Mouse (Mus musculus) limb, embryonic 14.5 days (tissue): Measurements from ENCODE around the gene Igf1r. TPM values are rescaled to one million over a fixed set of nuclear protein-coding genes. Genes with fewer than 3 reads are reported as not detected.

Source experiments
- ATAC-seq: fragments of 200-750 bp; cut with Nextera tagmentation; 2 replicates; pipeline ENCODE4 v1.8.0; 2017; ENCODE audit warnings: low read depth, moderate number of reproducible peaks, moderate TSS enrichment; ENCODE audit not compliant: low FRiP score
- DNase-seq: peaks from one replicate; pipeline ENCODE4 v3.0.0-alpha.2; 2015; ENCODE audit warnings: low spot score
- H3K27ac ChIP-seq: fragments of 300-500 bp; sonication (generic); replicated peaks from 2 replicates; pipeline ENCODE4 v1.5.1; 2014; ENCODE audit warnings: low read depth, mild to moderate bottlenecking, low read length, moderate library complexity, mixed read lengths
- H3K27me3 ChIP-seq: fragments of 300-500 bp; sonication (generic); 2 replicates; pipeline ENCODE4 v1.6.1; 2014; ENCODE audit warnings: low read length, mixed read lengths; ENCODE audit not compliant: control insufficient read depth, insufficient read depth
- H3K36me3 ChIP-seq: fragments of 300-500 bp; sonication (generic); 2 replicates; pipeline ENCODE4 v1.6.1; 2014; ENCODE audit warnings: mild to moderate bottlenecking, low read length, moderate library complexity, mixed read lengths; ENCODE audit not compliant: control insufficient read depth, insufficient read depth
- H3K4me1 ChIP-seq: fragments of 300-500 bp; sonication (generic); 2 replicates; pipeline ENCODE4 v1.6.1; 2014; ENCODE audit warnings: antibody characterized with exemption, low read length, mixed read lengths; ENCODE audit not compliant: control insufficient read depth, insufficient read depth
- H3K4me2 ChIP-seq: fragments of 300-500 bp; sonication (generic); replicated peaks from 2 replicates; pipeline ENCODE4 v1.6.1; 2014; ENCODE audit warnings: low read depth, mild to moderate bottlenecking, low read length, moderate library complexity; ENCODE audit not compliant: severe bottlenecking
- H3K4me3 ChIP-seq: fragments of 300-500 bp; sonication (generic); replicated peaks from 2 replicates; pipeline ENCODE4 v1.5.1; 2014; ENCODE audit warnings: low read length
- H3K9ac ChIP-seq: fragments of 300-500 bp; sonication (generic); 2 replicates; pipeline ENCODE4 v1.6.1; 2014; ENCODE audit warnings: mild to moderate bottlenecking, low read depth, low read length, moderate library complexity; ENCODE audit not compliant: severe bottlenecking
- H3K9me3 ChIP-seq: fragments of 300-500 bp; sonication (generic); 2 replicates; pipeline ENCODE4 v1.6.1; 2016; ENCODE audit warnings: low read length; ENCODE audit not compliant: control insufficient read depth
- POLR2A ChIP-seq: fragments of 200-500 bp; IDR thresholded peaks from 2 replicates; pipeline ENCODE4 v1.8.0; 2012; ENCODE audit warnings: inconsistent platforms, mild to moderate bottlenecking, moderate library complexity, borderline replicate concordance; ENCODE audit not compliant: insufficient read depth, insufficient read length; ENCODE audit errors: extremely low read depth
- WGBS: fragments of 180-500 bp; shearing (Covaris S2); extraction: QIAGEN DNeasy Blood & Tissue Kit; methylation state at CpG from one replicate; pipeline ENCODE4 v1.1.7; 2014; 5-methylcytosine and 5-hydroxymethylcytosine counted together
- polyA plus RNA-seq, 2 experiments: library from polyadenylated mRNA; depleted of rRNA in 1 of 2; stranded (reverse) in 1 of 2; unstranded in 1 of 2; fragments of >200 nt; fragmentation: Nextera tagmentation in 1 of 2; extraction: Ambion mirVana in 1 of 2; gene quantifications; 2 replicates each; pipeline versions ENCODE4 v1.2.1 to v1.2.3; 2012 to 2014

Gene Igf1r
- polyA plus RNA-seq, 2 experiments, result 22.5 to 34.6 TPM

DNA sequence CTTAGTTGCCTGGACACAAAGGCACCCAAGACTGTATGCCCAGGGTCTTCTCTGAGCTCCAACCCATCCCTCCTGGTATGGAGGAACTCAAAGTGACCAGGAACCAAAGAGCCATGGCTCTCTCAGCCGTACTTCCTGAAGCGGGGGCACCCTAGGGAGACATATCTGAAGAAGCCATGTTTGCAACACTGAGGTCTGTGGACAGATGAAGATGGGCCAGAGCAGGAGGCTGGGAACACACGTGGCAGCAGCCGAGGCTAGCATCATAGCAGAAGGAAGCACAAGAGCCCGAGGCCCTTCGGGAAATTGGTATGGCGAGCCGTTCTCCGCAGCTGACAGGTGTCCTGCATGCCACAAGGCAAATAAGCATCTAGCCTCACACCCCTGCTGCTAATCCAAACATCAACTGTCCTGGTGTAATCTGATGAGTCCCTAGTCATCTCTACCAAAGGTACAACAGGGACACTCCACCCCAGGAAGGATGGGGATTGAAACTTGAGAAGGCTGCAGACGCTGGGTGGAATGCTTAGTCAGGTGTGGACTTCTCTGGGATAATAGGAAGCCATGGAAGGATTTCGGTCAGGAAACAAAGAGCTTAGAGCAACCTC, 286.7 kb downstream of the Igf1r start:
- Histone ChIP-seq H3K4me2 (no peak overlapping the region), H3K27me3 (no peaks in the 10 kb centered on the region), H3K27ac (no peak overlapping the region), H3K9me3 (no peaks in the 10 kb centered on the region), H3K4me1 (no peaks in the 10 kb centered on the region), H3K4me3 (no peak overlapping the region), H3K36me3 (no peaks in the 10 kb centered on the region; the same call in 1 of the 2 replicates), H3K9ac (no peak overlapping the region)
- DNase-seq (no peak), ATAC-seq (no peak)
- 61% methylated on average over 11 of the region's 11 CpGs for WGBS
- TF ChIP-seq POLR2A, result no peak

DNA sequence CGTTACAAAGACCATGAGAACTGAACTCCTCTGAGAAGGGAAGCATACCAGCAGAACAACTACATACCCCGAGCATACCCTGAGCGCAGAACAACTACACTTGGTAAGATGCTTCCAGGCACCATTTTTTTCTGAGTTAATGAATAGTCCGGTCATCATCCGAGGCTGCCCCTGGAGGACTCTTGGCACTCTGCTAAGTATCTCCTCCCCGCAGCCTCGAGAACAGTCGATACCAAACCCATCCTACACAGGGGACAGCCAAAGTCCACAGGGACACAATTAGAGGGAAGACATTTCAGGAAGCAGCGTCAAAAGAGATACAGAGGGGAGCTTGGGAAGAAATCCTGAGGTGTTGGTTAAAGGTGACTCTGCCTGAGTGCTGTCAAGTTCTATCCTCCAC, 288.6 kb downstream of the Igf1r start:
- DNase-seq, result no peak
- 85% methylated on average over 9 of the region's 9 CpGs for WGBS
- ATAC-seq, result no peak

DNA sequence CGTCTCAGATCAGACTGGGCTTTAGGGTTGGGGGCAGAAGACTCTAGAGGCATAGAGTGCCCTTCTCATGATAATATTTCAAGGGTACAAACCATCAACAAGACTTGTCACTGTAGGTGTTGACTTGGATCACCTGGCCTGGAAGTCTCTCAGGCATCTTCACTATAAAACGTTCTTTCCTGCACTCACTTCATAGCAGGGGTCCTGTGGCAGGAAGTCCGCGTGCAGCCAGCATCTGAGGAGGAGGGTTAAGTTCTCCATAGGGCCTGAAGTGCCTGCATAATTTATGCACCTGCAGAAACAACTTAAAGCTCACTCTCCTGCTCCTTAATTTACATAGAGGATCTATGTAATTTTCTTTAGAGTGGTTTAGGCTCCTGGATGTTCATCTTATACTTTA, 293.1 kb downstream of the Igf1r start:
- Histone ChIP-seq H3K4me3 (no peak overlapping the region), H3K27me3 (no peaks in the 10 kb centered on the region), H3K4me1 (peaks cover 5% of the 10 kb centered on the region; the same call in 1 of the 2 replicates), H3K9me3 (no peaks in the 10 kb centered on the region), H3K9ac (no peak overlapping the region), H3K4me2 (no peak overlapping the region), H3K27ac (no peak overlapping the region), H3K36me3 (no peaks in the 10 kb centered on the region)
- DNase-seq (no peak), ATAC-seq (no peak)
- whole genome bisulfite sequencing, result 36% methylated on average over 4 of the region's 4 CpGs
- TF ChIP-seq POLR2A, result no peak

More for the DNA sequence above, 288.6 kb downstream of the Igf1r start:
- no peak overlapping the region for H3K9ac ChIP-seq
- peaks cover 5% of the 10 kb centered on the region; the same call in 1 of the 2 replicates for H3K4me1 ChIP-seq
- no peak overlapping the region for H3K4me2 ChIP-seq
- no peaks in the 10 kb centered on the region for H3K36me3 ChIP-seq
- no peak for TF ChIP-seq POLR2A
- no peak overlapping the region for H3K4me3 ChIP-seq
- H3K9me3 ChIP-seq, result no peaks in the 10 kb centered on the region
- no peaks in the 10 kb centered on the region for H3K27me3 ChIP-seq
- H3K27ac ChIP-seq, result no peak overlapping the region

DNA sequence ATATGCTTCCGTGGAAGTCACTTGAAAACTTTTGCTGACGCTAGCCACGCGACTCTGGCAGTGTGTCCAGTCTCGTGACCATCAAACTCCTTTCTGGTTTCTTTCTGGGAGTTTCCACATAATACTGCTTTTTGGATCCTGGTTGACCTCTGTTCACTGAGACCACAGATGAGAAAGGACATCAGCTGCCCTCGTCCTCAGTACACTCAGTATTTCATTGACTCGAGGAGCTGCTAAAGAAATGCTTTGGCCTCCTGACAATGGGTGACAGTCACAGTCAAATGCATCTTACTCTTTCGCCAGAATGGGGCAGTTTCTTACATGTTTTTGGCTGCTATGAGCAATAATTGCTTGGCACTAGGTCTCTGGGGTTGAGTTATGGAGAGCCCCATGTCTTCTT, 293.6 kb downstream of the Igf1r start:
- no peak overlapping the region for H3K4me3 ChIP-seq
- 36% methylated on average over 8 of the region's 8 CpGs for WGBS
- H3K4me1 ChIP-seq, result peaks cover 5% of the 10 kb centered on the region; the same call in 1 of the 2 replicates
- no peak for DNase-seq
- no peak for ATAC-seq
- no peak for TF ChIP-seq POLR2A
- H3K9me3 ChIP-seq, result no peaks in the 10 kb centered on the region
- no peaks in the 10 kb centered on the region for H3K36me3 ChIP-seq
- no peak overlapping the region for H3K27ac ChIP-seq
- no peak overlapping the region for H3K4me2 ChIP-seq
- H3K9ac ChIP-seq, result no peak overlapping the region
- no peaks in the 10 kb centered on the region for H3K27me3 ChIP-seq

DNA sequence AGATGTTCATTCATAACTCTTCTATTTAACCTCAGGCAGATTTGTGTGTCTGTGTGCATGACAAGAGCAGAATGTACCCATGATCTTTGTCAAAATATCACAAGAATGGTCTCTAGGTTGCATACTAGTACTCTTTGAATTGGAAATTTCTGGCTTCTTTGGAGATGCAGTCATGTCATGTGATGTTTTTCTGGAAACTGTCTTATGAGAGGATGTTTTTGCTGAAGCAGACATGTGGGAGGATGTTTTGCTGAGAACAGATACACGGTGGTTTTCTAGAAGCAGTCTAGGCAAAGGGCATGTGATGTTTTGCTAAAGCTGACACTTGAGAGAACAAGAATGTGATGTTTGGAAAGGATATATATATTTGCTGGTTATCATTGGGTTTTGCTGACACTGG, 297.8 kb downstream of the Igf1r start:
- 90% methylated on average over 1 of the region's 1 CpGs for WGBS
- no peak for ATAC-seq
- no peak overlapping the region for H3K27ac ChIP-seq
- peaks cover 5% of the 10 kb centered on the region; the same call in 1 of the 2 replicates for H3K4me1 ChIP-seq
- no peak for DNase-seq
- H3K4me2 ChIP-seq, result no peak overlapping the region
- no peaks in the 10 kb centered on the region for H3K27me3 ChIP-seq
- no peaks in the 10 kb centered on the region for H3K36me3 ChIP-seq
- H3K9me3 ChIP-seq, result no peaks in the 10 kb centered on the region
- no peak overlapping the region for H3K4me3 ChIP-seq
- H3K9ac ChIP-seq, result no peak overlapping the region
- no peak for TF ChIP-seq POLR2A
